ENCODE assay signal across 10 mouse cellular contexts in genomic region chr7:118242309-118242708, GRCm38 (mm10). TPM values are rescaled to one million over a fixed set of nuclear protein-coding genes. Genes with fewer than 3 reads are reported as not detected.
A peak's percentile ranks its signal among the peaks of the same experiment; 100 is the strongest.
DNase-seq lines count a peak whose midpoint lies in the region; ATAC-seq and TF ChIP-seq lines count a peak whose summit lies in the region.
"Had no signal": no experiment of that assay in that cellular context is flagged by ENCODE, and none has a peak within 500 bp of the region (broad histone marks: within the 10 kb centered on the region; RNA-seq: fewer than 3 reads in every experiment).

No protein-coding gene starts in this region.

- no peak for ATAC-seq in heart, embryonic 11.5 days (replicated peaks; ENCODE audit: insufficient number of reproducible peaks, low FRiP score, low TSS enrichment)
- ATAC-seq in forebrain, embryonic 14.5 days, result no peak
- ATAC-seq in liver, embryonic 16.5 days (ENCODE audit: low read depth), result no peak

- H3K9me3 ChIP-seq in heart, embryonic 11.5 days (replicated peaks; ENCODE audit: control insufficient read depth, low read length), result peaks cover 3% of the 10 kb centered on the region; the same call in 1 of the 2 replicates
- no peaks in the 10 kb centered on the region for H3K9me3 ChIP-seq in E14TG2a.4 (ENCODE audit: low read length)
- H3K9me3 ChIP-seq in forebrain, embryonic 14.5 days (replicated peaks; ENCODE audit: control insufficient read depth, low read length), result no peaks in the 10 kb centered on the region
- no peaks in the 10 kb centered on the region for H3K9me3 ChIP-seq in liver, embryonic 16.5 days (replicated peaks; ENCODE audit: control insufficient read depth, low read length)

- H3K27ac ChIP-seq in heart, embryonic 11.5 days (ENCODE audit: low read depth, low read length), result peak overlapping the region; percentile 98; the same call in 1 of the 2 replicates
- H3K27ac ChIP-seq in forebrain, embryonic 14.5 days (ENCODE audit: low read depth, low read length), result no peak overlapping the region
- H3K27ac ChIP-seq in liver, embryonic 16.5 days (ENCODE audit: low read length), result peak overlapping the region; percentile 99

- H3K4me3 ChIP-seq in heart, embryonic 11.5 days (ENCODE audit: low read depth, low read length), result peak overlapping the region; percentile 78
- peak overlapping the region; percentile 97 for H3K4me3 ChIP-seq in E14TG2a.4 (replicated peaks; ENCODE audit: low read length)
- peak overlapping the region; percentile 91 for H3K4me3 ChIP-seq in forebrain, embryonic 14.5 days (ENCODE audit: low read depth, low read length)
- H3K4me3 ChIP-seq in liver, embryonic 16.5 days (ENCODE audit: low read depth, low read length), result peak overlapping the region; percentile 97

- peak overlapping the region; percentile 76 for H3K4me2 ChIP-seq in heart, embryonic 11.5 days
- H3K4me2 ChIP-seq in forebrain, embryonic 14.5 days (ENCODE audit: low read length), result peak overlapping the region; percentile 59
- peak overlapping the region; percentile 94 for H3K4me2 ChIP-seq in liver, embryonic 16.5 days (ENCODE audit: low read depth, low read length)

- no peaks in the 10 kb centered on the region for H3K27me3 ChIP-seq in heart, embryonic 11.5 days (ENCODE audit: control insufficient read depth, insufficient read depth, low read length)
- H3K27me3 ChIP-seq in E14TG2a.4 (ENCODE audit: insufficient read depth, low read length), result no peaks in the 10 kb centered on the region
- H3K27me3 ChIP-seq in forebrain, embryonic 14.5 days (replicated peaks; ENCODE audit: control insufficient read depth, insufficient read depth, low read length), result no peaks in the 10 kb centered on the region
- H3K27me3 ChIP-seq in liver, embryonic 16.5 days (ENCODE audit: control insufficient read depth, insufficient read depth, low read depth, low read length), result no peaks in the 10 kb centered on the region

- no peak for DNase-seq in heart, adult 18-20 months
- no peak for DNase-seq in forebrain, embryonic 14.5 days (ENCODE audit: low spot score)
- DNase-seq in retina, postnatal 1 day, result no peak
- DNase-seq in layer of hippocampus, postnatal 36 days, result no peak
- no peak for DNase-seq in left cerebral cortex, adult 8-10 months (ENCODE audit: low spot score in 2 of 2)
- DNase-seq: gastrocnemius, postnatal 25 days; right cerebral cortex, postnatal 4 days had no signal

- WGBS in heart, embryonic 11.5 days (ENCODE audit: insufficient replicate concordance), result 18% methylated on average over 6 of the region's 6 CpGs
- 22% methylated on average over 6 of the region's 6 CpGs for WGBS in forebrain, embryonic 14.5 days
- 13% methylated on average over 6 of the region's 6 CpGs for WGBS in liver, embryonic 16.5 days (ENCODE audit: insufficient replicate concordance)

- no peaks in the 10 kb centered on the region for H3K36me3 ChIP-seq in heart, embryonic 11.5 days (ENCODE audit: control insufficient read depth, insufficient read depth, low read length)
- H3K36me3 ChIP-seq in E14TG2a.4 (ENCODE audit: insufficient read depth, low read length), result no peaks in the 10 kb centered on the region; the same call in 1 of the 2 replicates
- no peaks in the 10 kb centered on the region for H3K36me3 ChIP-seq in forebrain, embryonic 14.5 days (ENCODE audit: control insufficient read depth, insufficient read depth, low read length)
- H3K36me3 ChIP-seq in liver, embryonic 16.5 days (ENCODE audit: control insufficient read depth, insufficient read depth), result no peaks in the 10 kb centered on the region

- peak overlapping the region; percentile 93 for H3K9ac ChIP-seq in heart, embryonic 11.5 days (ENCODE audit: low read depth, low read length)
- peak overlapping the region; percentile 95 for H3K9ac ChIP-seq in forebrain, embryonic 14.5 days (ENCODE audit: low read length)
- peak overlapping the region; percentile 98 for H3K9ac ChIP-seq in liver, embryonic 16.5 days (ENCODE audit: low read depth, low read length)

- no peak for TF ChIP-seq CTCF in E14TG2a.4 (conservative IDR thresholded peaks at IDR 0.05; ENCODE audit: low read length)

- 0 out of 2 replicates have a peak, but pooled peaks cover 3% of the 10 kb centered on the region for H3K4me1 ChIP-seq in heart, embryonic 11.5 days (ENCODE audit: control insufficient read depth, insufficient read depth, low read length)
- H3K4me1 ChIP-seq in E14TG2a.4 (replicated peaks; ENCODE audit: low read depth, low read length), result peaks cover 48% of the 10 kb centered on the region
- H3K4me1 ChIP-seq in forebrain, embryonic 14.5 days (ENCODE audit: control insufficient read depth, insufficient read depth, low read length), result peaks cover 10% of the 10 kb centered on the region
- H3K4me1 ChIP-seq in liver, embryonic 16.5 days (ENCODE audit: control insufficient read depth, low read depth, low read length), result peaks cover 14% of the 10 kb centered on the region

RNA-seq across cellular contexts. Expression of gene Smg1, which starts 1.2 kb away (rescaled TPM):
- polyA plus RNA-seq in heart, embryonic 11.5 days (2014; fragmentation: Nextera tagmentation; extraction: Ambion mirVana), result 10.4 and 19.0 TPM in 2 replicates
- 10 to 100 TPM; 33.4 to 39.3 TPM for total RNA-seq in heart, adult 18-20 months (2021)
- 14.5 and 25.7 TPM in 2 replicates for polyA plus RNA-seq in forebrain, embryonic 14.5 days (2014; fragmentation: Nextera tagmentation; extraction: Ambion mirVana)
- 5.1 and 5.7 TPM in 2 replicates for polyA plus RNA-seq in liver, embryonic 16.5 days (2015; fragmentation: Nextera tagmentation; extraction: Ambion mirVana)
- 10 to 100 TPM; 84.4 to 91.5 TPM for total RNA-seq in layer of hippocampus, postnatal 36 days (2021)
- 10 to 100 TPM; 61.6 to 80.7 (median 69.0) TPM for total RNA-seq in left cerebral cortex, adult 8-10 months (2022)
